Mouse (Mus musculus): Measurements from ENCODE around the gene Nrxn1.
"Not testable (repeated sequence)": the region's sequence is repeated elsewhere in the genome, so short reads cannot be mapped to it uniquely, and the experiment has no call there.

The Nrxn1 gene

GRCm38 (mm10) chr17:90272225-90272624 is 820.6 kb downstream of the Nrxn1 start:
- in situ Hi-C loops (cut with MboI, MseI) = no loop called here

- in situ Hi-C loops (cut with MboI, MseI) = no loop called here
Measured at GRCm38 (mm10) chr17:90271165-90271564, 821.7 kb downstream of the Nrxn1 start.

GRCm38 (mm10) chr17:90269143-90269542 is 823.7 kb downstream of the Nrxn1 start:
- in situ Hi-C loops (cut with MboI, MseI) = no loop called here

GRCm38 (mm10) chr17:90253451-90254131 is 839.3 kb downstream of the Nrxn1 start:
- in situ Hi-C loops (cut with MboI, MseI) = no loop called here

GRCm38 (mm10) chr17:90252196-90252595 is 840.7 kb downstream of the Nrxn1 start:
- in situ Hi-C loops (cut with MboI, MseI) = no loop called here

- in situ Hi-C loops (cut with MboI, MseI) = no loop called here
Measured at GRCm38 (mm10) chr17:90247071-90247849, 845.6 kb downstream of the Nrxn1 start.

GRCm38 (mm10) chr17:90244339-90244738 is 848.5 kb downstream of the Nrxn1 start:
- in situ Hi-C loops (cut with MboI, MseI) = no loop called here

- in situ Hi-C loops (cut with MboI, MseI) = no loop called here
Measured at GRCm38 (mm10) chr17:90238964-90239363, 853.9 kb downstream of the Nrxn1 start.

GRCm38 (mm10) chr17:90238517-90238916 is 854.4 kb downstream of the Nrxn1 start:
- in situ Hi-C loops (cut with MboI, MseI) = no loop called here

GRCm38 (mm10) chr17:90235674-90236073 is 857.2 kb downstream of the Nrxn1 start:
- in situ Hi-C loops (cut with MboI, MseI) = not testable (repeated sequence)

GRCm38 (mm10) chr17:90234806-90235205 is 858.1 kb downstream of the Nrxn1 start:
- in situ Hi-C loops (cut with MboI, MseI) = no loop called here

- in situ Hi-C loops (cut with MboI, MseI) = no loop called here
Measured at GRCm38 (mm10) chr17:90208547-90208946, 884.3 kb downstream of the Nrxn1 start.

- in situ Hi-C loops (cut with MboI, MseI) = no loop called here
Measured at GRCm38 (mm10) chr17:90207617-90208016, 885.3 kb downstream of the Nrxn1 start.

- in situ Hi-C loops (cut with MboI, MseI) = no loop called here
Measured at GRCm38 (mm10) chr17:90203993-90204392, 888.9 kb downstream of the Nrxn1 start.

GRCm38 (mm10) chr17:90202785-90203184 is 890.1 kb downstream of the Nrxn1 start:
- in situ Hi-C loops (cut with MboI, MseI) = no loop called here

- in situ Hi-C loops (cut with MboI, MseI) = no loop called here
Measured at GRCm38 (mm10) chr17:90196772-90197171, 896.1 kb downstream of the Nrxn1 start.

GRCm38 (mm10) chr17:90141602-90142001 is 951.3 kb downstream of the Nrxn1 start:
- in situ Hi-C loops (cut with MboI, MseI) = no loop called here

- in situ Hi-C loops (cut with MboI, MseI) = no loop called here
Measured at GRCm38 (mm10) chr17:90130836-90131235, 962.0 kb downstream of the Nrxn1 start.

GRCm38 (mm10) chr17:90129183-90129582 is 963.7 kb downstream of the Nrxn1 start:
- in situ Hi-C loops (cut with MboI, MseI) = no loop called here

GRCm38 (mm10) chr17:90127561-90127960 is 965.3 kb downstream of the Nrxn1 start:
- in situ Hi-C loops (cut with MboI, MseI) = no loop called here

GRCm38 (mm10) chr17:90122796-90123481 is 969.9 kb downstream of the Nrxn1 start:
- in situ Hi-C loops (cut with MboI, MseI) = no loop called here

GRCm38 (mm10) chr17:90116241-90116640 is 976.6 kb downstream of the Nrxn1 start:
- in situ Hi-C loops (cut with MboI, MseI) = loop anchor here in 1 of 2 experiments (10.0 kb wide), 1 partner anchor 1811 kb away; no protein-coding TSS in a partner anchor
